Comparison of ENCODE assay signal across 9 mouse cellular contexts in the genomic region with DNA sequence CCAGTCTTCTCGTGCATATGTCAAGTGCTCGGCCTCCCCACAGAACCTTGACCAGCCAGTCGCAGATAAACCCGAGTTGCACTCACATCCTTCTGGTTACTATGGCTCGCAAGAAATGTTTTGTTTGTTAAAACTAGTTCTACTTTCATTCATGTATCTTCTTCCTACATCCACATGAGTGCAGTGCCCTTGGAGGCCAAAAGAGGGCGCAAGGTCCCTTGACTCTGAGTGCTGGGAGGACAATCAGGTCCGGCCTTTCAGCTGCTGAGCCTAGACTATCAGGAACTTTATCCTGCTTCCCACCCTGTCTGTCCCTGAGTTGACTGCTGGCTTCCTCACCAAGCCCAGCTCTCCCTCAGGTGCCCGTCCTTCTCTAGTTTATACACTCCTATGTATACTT. TPM values are rescaled to one million over a fixed set of nuclear protein-coding genes. Genes with fewer than 3 reads are reported as not detected.
DNase-seq lines count a peak whose midpoint lies in the region; ATAC-seq lines count a peak whose summit lies in the region.
"Had no signal": no experiment of that assay in that cellular context is flagged by ENCODE, and none has a peak within 500 bp of the region (broad histone marks: within the 10 kb centered on the region; RNA-seq: fewer than 3 reads in every experiment).

No protein-coding gene starts in this region.

- peak; percentile 37 for DNase-seq in adrenal gland, adult 2 months
- no peak for DNase-seq in adrenal gland, postnatal 4 days (ENCODE audit: low spot score in 2 of 2)
- DNase-seq in layer of hippocampus, postnatal 10 days (ENCODE audit: low spot score in 2 of 2): peak; percentile 67 to 73
- no peak for DNase-seq in layer of hippocampus, adult 9-10 months (ENCODE audit: low spot score)
- peak; percentile 87 for DNase-seq in ZHBTc4 (ENCODE audit: low read depth, low spot score)

- peak; percentile 70 for ATAC-seq in granulocyte monocyte progenitor cell, adult 5-6 weeks (replicated peaks; ENCODE audit: poor library complexity, severe bottlenecking)
- 0 out of 2 replicates have a peak, but pooled peaks have one; percentile 26 for ATAC-seq in neutrophil, adult 5-6 weeks (ENCODE audit: extremely low read depth, insufficient number of reproducible peaks, low FRiP score, poor library complexity, severe bottlenecking)
- no peak for ATAC-seq in inflammation-experienced regulatory T-cells, adult 6 months

RNA-seq across cellular contexts. Expression of a gene that starts 6.3 kb away (rescaled TPM):
- total RNA-seq in adrenal gland, adult 2 months (2021): 1 to 10 TPM; 4.4 to 5.7 TPM
- polyA plus RNA-seq in adrenal gland, adult 2 months (2012; rRNA removed): 14.4 and 17.5 TPM in 2 replicates
- 1 to 10 TPM; 4.4 to 5.0 TPM for total RNA-seq in adrenal gland, postnatal 4 days (2021)
- under 1 TPM; 0.42 to 0.64 TPM for total RNA-seq in layer of hippocampus, postnatal 10 days (2021)
- total RNA-seq in granulocyte monocyte progenitor cell, adult 5-6 weeks (2014; fragmentation: Nextera tagmentation): 1.4 TPM in 1 of 2 replicates, not detected in the other
- total RNA-seq in granulocyte monocyte progenitor cell, adult 5-6 weeks (2017): 0.39 TPM in 1 of 2 replicates, not detected in the other
- total RNA-seq in neutrophil, adult 5-6 weeks (2017): 0.58 and 0.86 TPM in 2 replicates
- polyA plus RNA-seq in inflammation-experienced regulatory T-cells, adult 6 months (2017; shearing (Covaris generic)): 1 to 10 TPM; 2.8 to 5.6 (median 4.3) TPM

RNA-seq across cellular contexts. Expression of a gene that starts 17.6 kb away (rescaled TPM):
- total RNA-seq in adrenal gland, adult 2 months (2021): 1 to 10 TPM; 1.8 to 2.7 TPM
- 8.2 and 10.6 TPM in 2 replicates for polyA plus RNA-seq in adrenal gland, adult 2 months (2012; rRNA removed)
- total RNA-seq in adrenal gland, postnatal 4 days (2021): 1 to 10 TPM; 8.4 to 9.8 TPM
- total RNA-seq in layer of hippocampus, postnatal 10 days (2021): 100 to 1,000 TPM; 111 to 119 TPM
- total RNA-seq in granulocyte monocyte progenitor cell, adult 5-6 weeks (2014; fragmentation: Nextera tagmentation): 62.4 and 98.0 TPM in 2 replicates
- 39.8 and 76.7 TPM in 2 replicates for total RNA-seq in granulocyte monocyte progenitor cell, adult 5-6 weeks (2017)
- total RNA-seq in neutrophil, adult 5-6 weeks (2017): 78.8 and 80.4 TPM in 2 replicates
- 10 to 100 TPM; 37.6 to 66.4 (median 54.3) TPM for polyA plus RNA-seq in inflammation-experienced regulatory T-cells, adult 6 months (2017; shearing (Covaris generic))

RNA-seq across cellular contexts. Expression of a gene that starts 18.9 kb away (rescaled TPM):
- 1 to 10 TPM; 7.1 to 7.5 TPM for total RNA-seq in adrenal gland, adult 2 months (2021)
- 39.2 and 39.3 TPM in 2 replicates for polyA plus RNA-seq in adrenal gland, adult 2 months (2012; rRNA removed)
- 1 to 10 TPM; 6.8 to 8.5 TPM for total RNA-seq in adrenal gland, postnatal 4 days (2021)
- 1 to 10 TPM; 2.3 to 2.4 TPM for total RNA-seq in layer of hippocampus, postnatal 10 days (2021)
- total RNA-seq in granulocyte monocyte progenitor cell, adult 5-6 weeks (2014; fragmentation: Nextera tagmentation): 14.1 and 16.3 TPM in 2 replicates
- 1.2 and 4.4 TPM in 2 replicates for total RNA-seq in granulocyte monocyte progenitor cell, adult 5-6 weeks (2017)
- 4.5 and 10.0 TPM in 2 replicates for total RNA-seq in neutrophil, adult 5-6 weeks (2017)
- polyA plus RNA-seq in inflammation-experienced regulatory T-cells, adult 6 months (2017; shearing (Covaris generic)): 10 to 100 TPM; 11.7 to 25.4 (median 22.8) TPM
- polyA plus RNA-seq: midbrain, embryonic 12.5 days had no signal

RNA-seq across cellular contexts. Expression of a gene that starts 31.8 kb away (rescaled TPM):
- 10 to 100 TPM in 1 of 2 experiments, 1 to 10 TPM in 1; 9.4 to 19.0 TPM for total RNA-seq in adrenal gland, adult 2 months (2021)
- polyA plus RNA-seq in adrenal gland, adult 2 months (2012; rRNA removed): 32.3 and 44.2 TPM in 2 replicates
- 10 to 100 TPM; 17.7 to 19.3 TPM for total RNA-seq in adrenal gland, postnatal 4 days (2021)
- total RNA-seq in layer of hippocampus, postnatal 10 days (2021): 1 to 10 TPM; 7.7 to 7.8 TPM
- 10.9 and 17.5 TPM in 2 replicates for total RNA-seq in granulocyte monocyte progenitor cell, adult 5-6 weeks (2014; fragmentation: Nextera tagmentation)
- total RNA-seq in granulocyte monocyte progenitor cell, adult 5-6 weeks (2017): 7.2 and 8.1 TPM in 2 replicates
- 19.0 and 25.7 TPM in 2 replicates for total RNA-seq in neutrophil, adult 5-6 weeks (2017)
- 10 to 100 TPM; 18.9 to 30.3 (median 22.5) TPM for polyA plus RNA-seq in inflammation-experienced regulatory T-cells, adult 6 months (2017; shearing (Covaris generic))

RNA-seq across cellular contexts. Expression of a gene that starts 36.3 kb away (rescaled TPM):
- 10 to 100 TPM in 1 of 2 experiments, 1 to 10 TPM in 1; 6.0 to 10.5 TPM for total RNA-seq in adrenal gland, adult 2 months (2021)
- polyA plus RNA-seq in adrenal gland, adult 2 months (2012; rRNA removed): 4.4 and 6.3 TPM in 2 replicates
- 10 to 100 TPM; 11.7 to 12.9 TPM for total RNA-seq in adrenal gland, postnatal 4 days (2021)
- 100 to 1,000 TPM; 242 to 246 TPM for total RNA-seq in layer of hippocampus, postnatal 10 days (2021)
- 0.60 TPM in 1 of 2 replicates, not detected in the other for total RNA-seq in granulocyte monocyte progenitor cell, adult 5-6 weeks (2014; fragmentation: Nextera tagmentation)
- total RNA-seq in granulocyte monocyte progenitor cell, adult 5-6 weeks (2017): 0.04 and 1.8 TPM in 2 replicates
- total RNA-seq in neutrophil, adult 5-6 weeks (2017): 0.12 TPM in 2 replicates
- polyA plus RNA-seq in inflammation-experienced regulatory T-cells, adult 6 months (2017; shearing (Covaris generic)): under 1 TPM; 0.42 to 0.67 (median 0.54) TPM

Comparison
In these comparisons a context has a peak if more than half of its experiments do, and no peak if none do; other contexts are left out.
1. DNase-seq: peak in adrenal gland, adult 2 months (single experiment), layer of hippocampus, postnatal 10 days (2 of 2) and ZHBTc4 (single experiment); none in adrenal gland, postnatal 4 days (0 of 2) and layer of hippocampus, adult 9-10 months (single experiment).